Mouse (Mus musculus): ENCODE measurements at regions not wholly inside any gene's neighbourhood (a gene's known extent, or its start where the extent isn't known, plus 50 kb on each side); places are given as distances from the start of the nearest gene placed in this dataset.

GRCm38 (mm10) chr15:62116184-62116583, 1193.4 kb upstream of the A1bg start:
- DNase-seq, result no peak

DNA sequence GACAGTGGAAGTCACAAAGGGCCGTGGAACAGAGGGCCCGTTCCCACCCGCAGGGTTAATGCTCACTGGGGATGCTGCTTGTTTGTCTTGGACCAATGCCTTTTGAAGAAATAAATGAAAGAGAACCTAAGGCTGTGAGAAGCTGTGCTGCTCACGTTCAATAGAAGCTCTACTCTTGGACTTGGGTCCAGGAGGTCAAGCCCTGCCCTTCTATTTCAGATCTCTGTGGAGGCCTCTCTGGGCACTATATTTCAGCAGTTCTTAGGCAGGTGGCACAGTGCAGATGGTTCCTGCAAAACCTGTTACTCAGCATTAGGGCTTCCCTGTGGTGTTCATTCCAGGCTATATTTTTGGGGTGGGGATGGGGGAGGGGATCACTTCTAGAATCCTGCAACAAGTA, 1192.0 kb upstream of the A1bg start:
- DNase-seq, result no peak

- no peak for DNase-seq
These were observed 1189.3 kb upstream of the A1bg start for GRCm38 (mm10) chr15:62112151-62112550.

DNA sequence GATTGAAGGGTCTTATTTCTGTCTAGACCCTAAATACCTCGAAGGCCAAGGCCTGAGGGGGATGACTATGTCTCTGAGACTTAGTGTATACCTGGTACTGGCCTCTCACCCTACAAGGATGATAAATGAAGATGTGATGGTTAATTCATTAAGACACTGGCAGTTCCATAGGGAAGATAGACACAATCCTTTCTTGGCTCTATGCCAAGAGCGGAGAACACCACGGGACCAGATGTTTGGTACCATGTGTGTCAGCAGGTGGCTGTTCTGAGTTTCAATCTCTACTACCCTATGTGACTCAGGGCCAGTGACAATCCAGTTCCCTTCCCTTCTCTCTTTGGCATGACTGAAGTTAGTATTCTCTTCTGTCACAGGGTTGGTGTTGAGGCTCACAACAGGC, 1185.2 kb upstream of the A1bg start:
- DNase-seq, result no peak

- peak; percentile 75 to 85 for DNase-seq
These were observed 1183.7 kb upstream of the A1bg start for GRCm38 (mm10) chr15:62106518-62106975.

GRCm38 (mm10) chr15:62105483-62105882, 1182.7 kb upstream of the A1bg start:
- DNase-seq, result no peak

- DNase-seq, result peak; percentile 16 to 46
These were observed 1181.8 kb upstream of the A1bg start for GRCm38 (mm10) chr15:62104653-62105052.

DNA sequence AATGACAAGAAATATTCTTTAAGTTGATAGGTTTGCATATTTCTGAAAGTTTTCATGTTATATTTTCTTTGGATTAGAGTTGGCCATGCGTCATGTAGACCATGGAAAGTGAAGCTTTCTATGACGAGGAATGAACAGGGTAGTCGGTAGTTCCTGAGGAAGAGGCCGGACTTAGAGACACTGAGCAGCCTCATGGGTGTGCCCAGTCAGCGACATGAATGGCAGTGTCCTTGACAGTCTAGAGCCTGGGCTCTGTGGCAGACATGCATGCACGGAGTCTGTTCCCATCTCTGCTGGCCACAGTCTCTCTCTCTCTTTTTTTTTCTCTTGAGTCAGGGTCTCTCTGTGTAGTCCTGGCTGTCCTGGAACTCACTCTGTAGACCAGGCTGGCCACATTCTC, 1176.9 kb upstream of the A1bg start:
- no peak for DNase-seq

- DNase-seq, result no peak
These were observed 1176.2 kb upstream of the A1bg start for GRCm38 (mm10) chr15:62098791-62099660.

DNA sequence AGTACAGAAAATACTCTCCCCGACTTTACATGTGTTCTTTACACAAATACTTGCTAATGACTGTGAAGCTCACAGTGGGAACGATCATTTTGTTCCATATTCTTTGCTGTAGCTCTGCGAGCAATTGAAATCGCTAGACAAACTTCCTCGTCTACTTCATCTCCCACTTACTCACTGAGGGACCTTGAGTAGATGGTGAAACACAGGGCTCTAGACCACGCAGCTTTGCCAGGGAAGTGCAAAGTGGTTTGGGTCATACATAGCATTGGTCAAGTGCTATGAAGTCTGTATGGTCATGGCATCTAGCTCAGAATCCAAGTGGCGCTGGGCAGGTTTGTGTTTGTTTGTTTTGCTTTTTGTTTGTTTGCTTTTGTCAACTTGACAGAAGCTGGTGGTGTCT, 1174.0 kb upstream of the A1bg start:
- no peak for DNase-seq

GRCm38 (mm10) chr15:62095198-62095597, 1172.4 kb upstream of the A1bg start:
- DNase-seq, result no peak

DNA sequence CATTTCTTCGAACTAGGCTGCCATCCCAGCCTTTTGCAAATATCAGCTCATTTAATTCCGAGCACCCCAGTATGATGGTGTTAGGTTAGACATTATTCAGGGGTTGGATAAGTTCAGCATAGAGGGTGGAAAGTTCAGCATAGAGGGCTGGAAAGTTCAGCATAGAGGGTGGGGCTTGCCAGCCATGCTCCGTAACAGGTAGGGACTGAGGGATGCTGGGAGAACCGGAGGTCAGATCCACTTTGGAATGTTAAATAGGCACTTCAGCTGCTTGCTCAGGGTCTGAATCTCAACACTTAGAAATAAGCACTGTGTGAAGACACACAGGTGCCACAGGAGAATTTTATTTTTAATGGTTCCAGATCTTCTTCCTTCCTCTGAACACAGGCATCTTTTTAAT, 1170.9 kb upstream of the A1bg start:
- DNase-seq, result no peak

DNA sequence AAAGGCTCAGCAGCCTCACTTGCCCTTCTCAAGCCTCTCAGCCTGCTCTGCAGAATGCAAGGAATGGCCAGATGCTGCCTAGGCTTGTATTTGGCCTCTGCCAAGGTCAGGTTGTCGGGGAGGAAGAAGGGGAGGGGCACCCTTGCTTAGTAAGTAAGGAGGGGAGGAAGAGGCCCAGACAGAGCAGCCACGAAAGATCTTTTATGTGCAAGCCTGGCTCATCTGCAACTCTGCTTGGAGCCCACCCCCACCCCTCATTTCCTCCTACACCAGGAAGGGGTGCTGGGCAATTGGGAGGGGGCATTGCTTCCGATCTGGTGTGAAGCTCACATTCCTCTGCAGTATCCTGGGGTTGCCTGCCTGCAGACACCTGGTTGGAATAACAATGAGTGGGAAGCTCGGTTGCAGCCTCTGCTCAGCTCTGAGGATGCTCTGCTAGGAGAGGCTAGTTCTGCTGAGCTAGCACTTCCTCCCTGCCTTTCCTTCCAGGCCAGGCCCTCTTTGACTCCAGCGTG, 1169.9 kb upstream of the A1bg start:
- no peak for DNase-seq

DNA sequence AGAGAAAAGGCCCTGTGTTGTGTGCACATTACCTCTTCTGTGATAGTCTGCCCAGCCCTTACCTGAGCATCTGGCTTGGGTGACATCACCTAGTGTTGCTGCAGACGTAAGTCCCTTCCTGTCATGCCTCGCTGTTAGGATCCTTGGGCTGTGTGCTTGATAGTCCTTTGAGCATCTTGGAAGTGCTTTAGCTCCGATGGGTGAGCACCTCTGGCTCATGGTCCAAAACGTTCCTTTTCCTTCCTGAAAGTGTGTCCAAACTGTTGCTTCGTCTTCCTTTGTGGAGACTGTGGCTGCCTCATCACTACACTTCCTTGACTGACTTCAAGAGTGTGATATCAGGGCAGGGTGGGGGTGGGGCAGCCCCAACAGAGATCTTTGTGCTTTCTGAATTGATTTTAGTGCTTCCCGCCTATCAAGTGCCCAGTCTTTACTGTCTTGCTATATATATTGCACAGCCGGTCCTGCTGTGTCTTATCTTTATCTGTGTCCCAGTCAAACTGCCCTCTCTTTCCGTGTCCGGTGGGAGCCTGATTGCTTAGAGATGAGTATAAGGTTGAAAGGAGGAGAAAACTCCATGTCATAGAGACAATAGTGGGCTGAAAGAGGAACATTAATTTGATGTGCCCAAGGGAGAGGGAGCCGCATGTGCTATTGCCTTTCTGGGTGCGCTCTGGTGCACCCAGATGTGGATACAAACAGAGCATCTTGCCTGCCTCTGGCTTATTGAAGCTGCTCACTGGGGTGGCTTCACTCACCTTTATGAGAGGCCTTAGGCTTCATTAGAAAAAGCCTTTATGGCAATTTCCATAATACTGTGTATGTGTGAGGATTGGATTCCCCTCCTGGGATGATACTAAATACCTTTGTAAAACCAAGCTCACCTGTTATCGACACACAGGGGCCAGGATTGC, 1169.2 kb upstream of the A1bg start:
- DNase-seq, result no peak

GRCm38 (mm10) chr15:62091144-62091543, 1168.3 kb upstream of the A1bg start:
- DNase-seq, result no peak

DNA sequence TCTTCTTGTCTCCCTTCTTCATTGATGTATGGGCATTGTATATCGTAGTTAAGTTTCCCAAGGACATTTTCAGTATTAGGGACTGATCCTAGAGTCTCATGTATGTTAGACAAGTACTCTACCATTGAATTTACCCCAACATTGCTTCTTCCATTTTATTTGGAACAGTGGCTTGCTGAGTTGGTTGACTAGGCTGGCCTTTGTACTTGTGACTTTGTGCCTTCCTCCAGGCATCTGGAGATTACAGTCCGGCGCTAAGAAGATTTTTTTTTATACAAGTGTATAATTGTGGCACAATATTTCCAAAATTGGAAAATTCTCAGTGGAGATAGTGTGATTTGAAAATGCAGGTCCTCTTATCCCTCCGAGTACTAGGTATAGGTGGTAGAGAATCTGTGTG, 1165.5 kb upstream of the A1bg start:
- no peak for DNase-seq

DNA sequence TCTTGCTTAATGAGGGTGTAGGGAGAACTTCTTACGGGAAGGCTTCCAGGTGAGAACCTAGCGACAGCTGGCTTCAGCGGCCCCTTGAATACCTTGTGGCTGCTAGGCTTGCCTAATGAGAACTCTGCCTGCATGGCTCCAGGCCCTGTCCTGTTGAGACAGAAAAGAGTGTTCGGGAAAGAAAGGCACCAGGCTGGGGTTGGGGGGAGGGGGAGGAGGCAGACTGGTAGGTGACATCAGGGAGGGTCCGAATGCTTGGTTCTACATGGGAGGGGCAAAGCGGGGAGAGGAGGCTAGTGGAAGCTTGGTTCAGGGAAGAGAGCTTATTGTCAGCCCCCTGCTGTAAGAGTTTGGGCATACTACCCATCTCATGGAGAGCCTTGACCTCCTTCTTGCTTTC, 1164.9 kb upstream of the A1bg start:
- DNase-seq, result no peak

GRCm38 (mm10) chr15:62086037-62086436, 1163.2 kb upstream of the A1bg start:
- no peak for DNase-seq

DNA sequence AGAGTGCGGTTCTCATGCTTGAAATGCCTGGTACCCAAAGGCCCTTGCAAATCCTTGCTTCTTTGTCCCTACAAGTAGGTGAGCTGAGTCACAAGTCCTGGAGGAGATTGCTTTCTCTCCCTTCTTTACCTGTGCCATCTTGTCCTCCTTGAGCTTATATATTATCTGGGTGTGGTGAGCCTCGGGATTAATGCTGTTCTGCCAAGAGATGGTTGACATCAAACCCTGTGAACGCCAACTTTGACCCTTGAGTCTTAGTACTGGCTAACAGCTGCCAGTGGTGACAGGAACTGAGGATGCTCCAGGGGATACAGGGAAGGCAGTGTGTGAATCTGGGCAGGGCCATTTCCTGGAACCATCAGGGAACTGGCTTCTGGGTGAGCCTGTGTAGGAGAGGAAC, 1160.5 kb upstream of the A1bg start:
- DNase-seq, result no peak

GRCm38 (mm10) chr15:62082539-62082938, 1159.7 kb upstream of the A1bg start:
- no peak for DNase-seq

- peak in 1 of 2 experiments; percentile 32 for DNase-seq
These were observed 1156.6 kb upstream of the A1bg start for GRCm38 (mm10) chr15:62079155-62080109.

DNA sequence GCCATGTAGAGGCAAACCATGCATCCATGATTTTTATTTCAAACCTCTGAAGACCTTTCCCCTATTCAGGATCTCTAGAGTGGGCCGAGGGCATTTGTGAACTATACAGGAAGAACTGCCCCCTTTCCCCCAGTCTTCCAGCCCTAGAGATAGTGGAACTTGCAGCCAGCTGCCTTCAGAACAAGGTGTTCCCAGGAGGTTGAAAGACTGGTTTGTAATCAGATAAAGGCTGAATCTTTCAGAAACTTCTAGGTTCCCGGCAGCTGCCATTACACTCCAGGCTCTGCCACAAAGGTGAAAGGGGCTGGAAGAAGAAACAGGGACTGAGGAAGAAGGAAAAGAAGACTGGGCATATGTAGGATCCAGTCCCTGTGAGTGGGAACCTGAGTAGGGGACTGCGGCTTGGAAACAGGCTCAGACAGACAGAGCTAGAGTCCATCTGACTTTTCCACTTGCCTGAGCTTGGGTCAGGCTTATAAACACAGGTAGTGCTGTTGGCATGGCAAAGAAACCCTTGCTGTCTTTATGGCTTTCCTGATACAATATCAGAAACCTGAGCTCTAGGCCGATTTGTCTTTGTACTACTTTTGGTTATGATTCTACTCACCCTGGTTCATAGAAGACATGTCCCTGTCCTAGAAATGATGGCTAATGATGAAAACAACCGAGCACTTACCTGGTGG, 1153.9 kb upstream of the A1bg start:
- DNase-seq, result no peak

Measured in cerebellum, postnatal 25 days (tissue).